ENCODE assay signal across 18 mouse cellular contexts in genomic region chr8:110265796-110266305, GRCm38 (mm10). TPM values are rescaled to one million over a fixed set of nuclear protein-coding genes. Genes with fewer than 3 reads are reported as not detected.
"Had no signal": no experiment of that assay in that cellular context is flagged by ENCODE, and none has a peak within 500 bp of the region (broad histone marks: within the 10 kb centered on the region; RNA-seq: fewer than 3 reads in every experiment).

No protein-coding gene starts in this region.

- H3K27ac ChIP-seq: kidney, postnatal 0 days; limb, embryonic 12.5 days; liver, embryonic 15.5 days; macrophage; midbrain, embryonic 15.5 days; neural tube, embryonic 12.5 days had no signal

- H3K9ac ChIP-seq: liver, embryonic 15.5 days; midbrain, embryonic 15.5 days had no signal

- ATAC-seq: inflammation-experienced regulatory T-cells, adult 6 months; intestine, postnatal 0 days had no signal

- DNase-seq: kidney, adult 9 months; kidney, postnatal 36 days; layer of hippocampus, adult 9-11 months; liver; right cerebral cortex, postnatal 14 days; thymus, adult 18-20 months; thymus, postnatal 14 days had no signal

- H3K27me3 ChIP-seq: liver, embryonic 15.5 days; midbrain, embryonic 15.5 days; neural tube, embryonic 12.5 days had no signal

- H3K4me3 ChIP-seq: liver, embryonic 15.5 days; megakaryocyte, embryonic 14.5 days had no signal

- H3K9me3 ChIP-seq: limb, embryonic 12.5 days; liver, embryonic 15.5 days; midbrain, embryonic 15.5 days; neural tube, embryonic 12.5 days had no signal

- H3K36me3 ChIP-seq: limb, embryonic 12.5 days; liver, embryonic 15.5 days; midbrain, embryonic 15.5 days; neural tube, embryonic 12.5 days had no signal

- H3K4me1 ChIP-seq: liver, embryonic 15.5 days had no signal

RNA-seq across cellular contexts. Expression of gene Hydin, which starts 0.9 kb away (rescaled TPM):
- total RNA-seq: monocyte, adult 5-6 weeks had no signal
- polyA plus RNA-seq: macrophage; small intestine, adult 2 months had no signal
